16 mouse cellular contexts compared by ENCODE assay signal in genomic region chr1:81303389-81303788, GRCm38 (mm10).
DNase-seq lines count a peak whose midpoint lies in the region; ATAC-seq lines count a peak whose summit lies in the region.
"Had no signal": no experiment of that assay in that cellular context is flagged by ENCODE, and none has a peak within 500 bp of the region (broad histone marks: within the 10 kb centered on the region; RNA-seq: fewer than 3 reads in every experiment).

No protein-coding gene starts in this region.

- ATAC-seq in erythroid progenitor cell, adult 5-6 weeks (replicated peaks; ENCODE audit: low FRiP score, poor library complexity, severe bottlenecking) = no peak
- ATAC-seq: inflammation-experienced regulatory T-cells, adult 6 months; liver, embryonic 12.5 days had no signal

- DNase-seq in embryo, embryonic 11 days = peak; percentile 21
- no peak for DNase-seq in embryo, embryonic 10.5 days (ENCODE audit: low spot score)
- DNase-seq in layer of hippocampus, adult 11-12 months (ENCODE audit: low spot score) = peak; percentile 9
- no peak for DNase-seq in layer of hippocampus, postnatal 14 days (ENCODE audit: low spot score in 2 of 2)
- peak; percentile 9 for DNase-seq in thymus, postnatal 4 days
- no peak for DNase-seq in thymus, postnatal 0 days (ENCODE audit: low spot score)
- no peak for DNase-seq in urinary bladder, adult 18-20 months (ENCODE audit: low spot score in 2 of 2)
- DNase-seq: adrenal gland, adult 8-10 months; cerebellum, postnatal 25 days; heart, adult 2 months; heart, postnatal 36 days; lung, postnatal 4 days; right cerebral cortex, postnatal 25 days had no signal

Comparison
In these comparisons a context has a peak if more than half of its experiments do, and no peak if none do; other contexts are left out.
1. DNase-seq: peak in embryo, embryonic 11 days (single experiment), layer of hippocampus, adult 11-12 months (single experiment) and thymus, postnatal 4 days (single experiment); none in embryo, embryonic 10.5 days (single experiment), layer of hippocampus, postnatal 14 days (0 of 2), thymus, postnatal 0 days (single experiment) and urinary bladder, adult 18-20 months (0 of 2).